Mouse (Mus musculus): ENCODE measurements around the gene Kcnk4. TPM values are rescaled to one million over a fixed set of nuclear protein-coding genes. Genes with fewer than 3 reads are reported as not detected.
A peak's percentile ranks its signal among the peaks of the same experiment; 100 is the strongest.

The Kcnk4 gene
- total and polyA plus RNA-seq, 3 experiments, result 0.05 TPM; not detected in 2

- no peaks in the 10 kb centered on the region for H3K9me3 ChIP-seq (replicated peaks)
- H3K4me1 ChIP-seq (ENCODE audit: insufficient read depth, low read depth, low read length), result peaks cover 59% of the 10 kb centered on the region
- H3K27me3 ChIP-seq (ENCODE audit: insufficient read depth, low read length), result peaks cover 5% of the 10 kb centered on the region; the same call in 1 of the 2 replicates
- DNase-seq (ENCODE audit: low spot score) (no peak), ATAC-seq (ENCODE audit: extremely low read depth, insufficient number of reproducible peaks, low FRiP score, poor library complexity, severe bottlenecking) (no peak)
- peaks cover 52% of the 10 kb centered on the region for H3K36me3 ChIP-seq (replicated peaks)
- H3K4me3 ChIP-seq (ENCODE audit: low read depth, low read length), result peak overlapping the region; percentile 76
- TF ChIP-seq TAL1 (conservative IDR thresholded peaks at IDR 0.05; ENCODE audit: low read depth, low read length) (no peak), GATA1 (IDR thresholded peaks at IDR 0.05; ENCODE audit: borderline replicate concordance, low read length) (no peak), GATA2 (IDR thresholded peaks at IDR 0.05; ENCODE audit: borderline replicate concordance, low read depth, low read length) (no peak), CTCF (IDR thresholded peaks at IDR 0.05; ENCODE audit: low read depth, low read length) (no peak), POLR2AphosphoS5 (IDR thresholded peaks at IDR 0.05; ENCODE audit: insufficient replicate concordance, low read depth, low read length) (no peak)
Measured at GRCm38 (mm10) chr19:6919876-6920740, 14.2 kb downstream of the Kcnk4 start.

GRCm38 (mm10) chr19:6919431-6919830, 14.9 kb downstream of the Kcnk4 start:
- peaks cover 56% of the 10 kb centered on the region for H3K4me1 ChIP-seq (ENCODE audit: insufficient read depth, low read depth, low read length)
- H3K4me3 ChIP-seq (ENCODE audit: low read depth, low read length), result no peak overlapping the region
- H3K27me3 ChIP-seq (ENCODE audit: insufficient read depth, low read length), result no peaks in the 10 kb centered on the region
- DNase-seq (ENCODE audit: low spot score), result no peak
- peaks cover 57% of the 10 kb centered on the region for H3K36me3 ChIP-seq (replicated peaks)
- ATAC-seq (ENCODE audit: extremely low read depth, insufficient number of reproducible peaks, low FRiP score, poor library complexity, severe bottlenecking), result no peak
- no peak for TF ChIP-seq TAL1 (conservative IDR thresholded peaks at IDR 0.05; ENCODE audit: low read depth, low read length)
- no peak for TF ChIP-seq GATA1 (IDR thresholded peaks at IDR 0.05; ENCODE audit: borderline replicate concordance, low read length)
- TF ChIP-seq GATA2 (IDR thresholded peaks at IDR 0.05; ENCODE audit: borderline replicate concordance, low read depth, low read length), result no peak
- TF ChIP-seq CTCF (IDR thresholded peaks at IDR 0.05; ENCODE audit: low read depth, low read length), result no peak
- TF ChIP-seq POLR2AphosphoS5 (IDR thresholded peaks at IDR 0.05; ENCODE audit: insufficient replicate concordance, low read depth, low read length), result no peak
- H3K9me3 ChIP-seq (replicated peaks), result no peaks in the 10 kb centered on the region

GRCm38 (mm10) chr19:6918321-6918720, 16.0 kb downstream of the Kcnk4 start:
- peaks cover 60% of the 10 kb centered on the region for H3K4me1 ChIP-seq (ENCODE audit: insufficient read depth, low read depth, low read length)
- no peaks in the 10 kb centered on the region for H3K27me3 ChIP-seq (ENCODE audit: insufficient read depth, low read length)
- ATAC-seq (ENCODE audit: extremely low read depth, insufficient number of reproducible peaks, low FRiP score, poor library complexity, severe bottlenecking) (no peak), DNase-seq (ENCODE audit: low spot score) (no peak)
- TF ChIP-seq TAL1 (conservative IDR thresholded peaks at IDR 0.05; ENCODE audit: low read depth, low read length) (no peak), GATA2 (IDR thresholded peaks at IDR 0.05; ENCODE audit: borderline replicate concordance, low read depth, low read length) (no peak), CTCF (IDR thresholded peaks at IDR 0.05; ENCODE audit: low read depth, low read length) (no peak), GATA1 (IDR thresholded peaks at IDR 0.05; ENCODE audit: borderline replicate concordance, low read length) (no peak)
- H3K36me3 ChIP-seq (replicated peaks), result peaks cover 68% of the 10 kb centered on the region
- H3K4me3 ChIP-seq (ENCODE audit: low read depth, low read length), result no peak overlapping the region
- H3K9me3 ChIP-seq (replicated peaks), result no peaks in the 10 kb centered on the region

- DNase-seq (ENCODE audit: low spot score) (no peak), ATAC-seq (ENCODE audit: extremely low read depth, insufficient number of reproducible peaks, low FRiP score, poor library complexity, severe bottlenecking) (no peak)
- Histone ChIP-seq H3K27me3 (ENCODE audit: insufficient read depth, low read length) (no peaks in the 10 kb centered on the region), H3K36me3 (replicated peaks) (peaks cover 87% of the 10 kb centered on the region), H3K4me3 (ENCODE audit: low read depth, low read length) (no peak overlapping the region), H3K9me3 (replicated peaks) (no peaks in the 10 kb centered on the region), H3K4me1 (ENCODE audit: insufficient read depth, low read depth, low read length) (peaks cover 65% of the 10 kb centered on the region)
- no peak for TF ChIP-seq TAL1 (conservative IDR thresholded peaks at IDR 0.05; ENCODE audit: low read depth, low read length)
- no peak for TF ChIP-seq GATA2 (IDR thresholded peaks at IDR 0.05; ENCODE audit: borderline replicate concordance, low read depth, low read length)
- no peak for TF ChIP-seq CTCF (IDR thresholded peaks at IDR 0.05; ENCODE audit: low read depth, low read length)
- TF ChIP-seq POLR2AphosphoS5 (IDR thresholded peaks at IDR 0.05; ENCODE audit: insufficient replicate concordance, low read depth, low read length), result no peak
- no peak for TF ChIP-seq GATA1 (IDR thresholded peaks at IDR 0.05; ENCODE audit: borderline replicate concordance, low read length)
Measured at GRCm38 (mm10) chr19:6916496-6916895, 17.8 kb downstream of the Kcnk4 start.

GRCm38 (mm10) chr19:6915276-6915675, 19.0 kb downstream of the Kcnk4 start:
- H3K4me3 ChIP-seq (ENCODE audit: low read depth, low read length), result no peak overlapping the region
- no peaks in the 10 kb centered on the region for H3K9me3 ChIP-seq (replicated peaks)
- H3K36me3 ChIP-seq (replicated peaks), result peaks cover 94% of the 10 kb centered on the region
- no peak for DNase-seq (ENCODE audit: low spot score)
- peaks cover 63% of the 10 kb centered on the region for H3K4me1 ChIP-seq (ENCODE audit: insufficient read depth, low read depth, low read length)
- no peak for ATAC-seq (ENCODE audit: extremely low read depth, insufficient number of reproducible peaks, low FRiP score, poor library complexity, severe bottlenecking)
- no peak for TF ChIP-seq POLR2AphosphoS5 (IDR thresholded peaks at IDR 0.05; ENCODE audit: insufficient replicate concordance, low read depth, low read length)
- TF ChIP-seq CTCF (IDR thresholded peaks at IDR 0.05; ENCODE audit: low read depth, low read length), result no peak
- TF ChIP-seq GATA1 (IDR thresholded peaks at IDR 0.05; ENCODE audit: borderline replicate concordance, low read length), result no peak
- TF ChIP-seq TAL1 (conservative IDR thresholded peaks at IDR 0.05; ENCODE audit: low read depth, low read length), result no peak
- TF ChIP-seq GATA2 (IDR thresholded peaks at IDR 0.05; ENCODE audit: borderline replicate concordance, low read depth, low read length), result no peak
- H3K27me3 ChIP-seq (ENCODE audit: insufficient read depth, low read length), result no peaks in the 10 kb centered on the region

GRCm38 (mm10) chr19:6914540-6914939, 19.8 kb downstream of the Kcnk4 start:
- ATAC-seq (ENCODE audit: extremely low read depth, insufficient number of reproducible peaks, low FRiP score, poor library complexity, severe bottlenecking) (no peak), DNase-seq (ENCODE audit: low spot score) (no peak)
- peaks cover 56% of the 10 kb centered on the region for H3K4me1 ChIP-seq (ENCODE audit: insufficient read depth, low read depth, low read length)
- no peaks in the 10 kb centered on the region for H3K27me3 ChIP-seq (ENCODE audit: insufficient read depth, low read length)
- H3K36me3 ChIP-seq (replicated peaks), result peaks cover 87% of the 10 kb centered on the region
- H3K9me3 ChIP-seq (replicated peaks), result no peaks in the 10 kb centered on the region
- no peak for TF ChIP-seq CTCF (IDR thresholded peaks at IDR 0.05; ENCODE audit: low read depth, low read length)
- no peak for TF ChIP-seq TAL1 (conservative IDR thresholded peaks at IDR 0.05; ENCODE audit: low read depth, low read length)
- TF ChIP-seq GATA1 (IDR thresholded peaks at IDR 0.05; ENCODE audit: borderline replicate concordance, low read length), result no peak
- no peak; the same call in 1 of the 2 replicates for TF ChIP-seq POLR2AphosphoS5 (IDR thresholded peaks at IDR 0.05; ENCODE audit: insufficient replicate concordance, low read depth, low read length)
- no peak overlapping the region for H3K4me3 ChIP-seq (ENCODE audit: low read depth, low read length)
